Mouse (Mus musculus) frontal cortex, postnatal 36 days (tissue): Measurements from ENCODE around the gene Svep1.

Experiments used
- DNase-seq, 2 experiments: peaks; one replicate each; pipeline ENCODE4 v3.0.0; 2022; ENCODE audit warnings: low spot score in 2 of 2

The Svep1 gene

GRCm38 (mm10) chr4:58082588-58082987 lies 124.1 kb downstream of the Svep1 start:
- peak; percentile 68 to 70 for DNase-seq

GRCm38 (mm10) chr4:58079631-58080030 lies 127.0 kb downstream of the Svep1 start:
- peak; percentile 37 to 47 for DNase-seq

- peak; percentile 21 to 45 for DNase-seq
Observed at GRCm38 (mm10) chr4:58077950-58078349, 128.7 kb downstream of the Svep1 start.

- DNase-seq, result no peak
Observed at GRCm38 (mm10) chr4:58077536-58077935, 129.1 kb downstream of the Svep1 start.

- no peak for DNase-seq
Observed at GRCm38 (mm10) chr4:58072888-58073287, 133.8 kb downstream of the Svep1 start.

- no peak for DNase-seq
Observed at GRCm38 (mm10) chr4:58068886-58069285, 137.8 kb downstream of the Svep1 start.

- DNase-seq, result no peak
Observed at GRCm38 (mm10) chr4:58064721-58065120, 141.9 kb downstream of the Svep1 start.

- no peak for DNase-seq
Observed at GRCm38 (mm10) chr4:58062933-58063332, 143.7 kb downstream of the Svep1 start.

- no peak for DNase-seq
Observed at GRCm38 (mm10) chr4:58055653-58056052, 151.0 kb downstream of the Svep1 start.

- no peak for DNase-seq
Observed at GRCm38 (mm10) chr4:58054441-58054840, 152.2 kb downstream of the Svep1 start.

- DNase-seq, result no peak
Observed at GRCm38 (mm10) chr4:58050746-58051145, 155.9 kb downstream of the Svep1 start.

GRCm38 (mm10) chr4:58050276-58050675 lies 156.4 kb downstream of the Svep1 start:
- DNase-seq, result no peak

- no peak for DNase-seq
Observed at GRCm38 (mm10) chr4:58044833-58045232, 161.8 kb downstream of the Svep1 start.

GRCm38 (mm10) chr4:58044356-58044755 lies 162.3 kb downstream of the Svep1 start:
- DNase-seq, result no peak

GRCm38 (mm10) chr4:58040093-58040492 lies 166.6 kb downstream of the Svep1 start:
- DNase-seq, result no peak

GRCm38 (mm10) chr4:58037096-58037705 lies 169.5 kb downstream of the Svep1 start:
- DNase-seq, result no peak

GRCm38 (mm10) chr4:58034663-58035062 lies 172.0 kb downstream of the Svep1 start:
- DNase-seq, result no peak

GRCm38 (mm10) chr4:58032714-58033113 lies 173.9 kb downstream of the Svep1 start:
- peak; percentile 4 to 8 for DNase-seq

- DNase-seq, result no peak
Observed at GRCm38 (mm10) chr4:58009024-58009423, 197.6 kb downstream of the Svep1 start, which contains the start of gene Txndc8. Txndc8 (minus strand) TSS chr4:58009124.

- no peak for DNase-seq
Observed at GRCm38 (mm10) chr4:58003501-58003900, 203.2 kb downstream of the Svep1 start.
